Mouse (Mus musculus) thymus, postnatal 0 days (tissue): Measurements from ENCODE around the gene Srpr. TPM values are rescaled to one million over a fixed set of nuclear protein-coding genes. Genes with fewer than 3 reads are reported as not detected.

Source experiments
- polyA plus RNA-seq: library from polyadenylated mRNA; unstranded; fragments of >200 nt; fragmentation: Nextera tagmentation; extraction: Ambion mirVana; gene quantifications from 2 replicates; pipeline ENCODE4 v1.2.1, GENCODE M21; 2015

Srpr gene
- polyA plus RNA-seq, 1 experiment from 2014 or later = 101 TPM

Other genes with a start within 250 kb of the Srpr start
- gene St3gal4, start 80.9 kb upstream of the Srpr start, polyA plus RNA-seq = 15.2 and 15.5 TPM in 2 replicates
- gene Dcps, start 24.1 kb upstream of the Srpr start, polyA plus RNA-seq = 64.3 and 69.3 TPM in 2 replicates
- 2.9 and 3.1 TPM in 2 replicates for gene Tirap, start 116 bp downstream of the Srpr start, polyA plus RNA-seq
- 28.7 and 35.7 TPM in 2 replicates for gene Foxred1, start 10.9 kb downstream of the Srpr start, polyA plus RNA-seq
- 33.1 and 35.1 TPM in 2 replicates for gene Fam118b, start 67.6 kb downstream of the Srpr start, polyA plus RNA-seq
- 34.7 and 39.2 TPM in 2 replicates for gene Rpusd4, start 67.7 kb downstream of the Srpr start, polyA plus RNA-seq
- gene Cdon, start 221.0 kb downstream of the Srpr start, polyA plus RNA-seq = 1.5 and 2.0 TPM in 2 replicates